Mouse (Mus musculus): ENCODE results near the gene Atxn7. TPM values are rescaled to one million over a fixed set of nuclear protein-coding genes. Genes with fewer than 3 reads are reported as not detected.

Atxn7 gene
- polyA plus RNA-seq, 1 experiment, result 9.6 TPM

- Histone ChIP-seq H3K27me3 (ENCODE audit: control insufficient read depth, insufficient read depth, low read length, poor library complexity, severe bottlenecking) (no peaks in the 10 kb centered on the region), H3K27ac (ENCODE audit: insufficient read depth, low read length) (no peak overlapping the region), H3K36me3 (ENCODE audit: control insufficient read depth, insufficient read depth, low read length, poor library complexity, severe bottlenecking) (no peaks in the 10 kb centered on the region), H3K9me3 (replicated peaks; ENCODE audit: control insufficient read depth, insufficient read depth, low read length, poor library complexity, severe bottlenecking) (no peaks in the 10 kb centered on the region), H3K9ac (ENCODE audit: low read depth, poor library complexity, severe bottlenecking) (no peak overlapping the region), H3K4me3 (ENCODE audit: low read depth, low read length) (no peak overlapping the region), H3K4me1 (ENCODE audit: control insufficient read depth, insufficient read depth, low read length) (no peaks in the 10 kb centered on the region)
- TF ChIP-seq EP300 (IDR thresholded peaks at IDR 0.05; ENCODE audit: insufficient read depth, low read depth, low read length), result no peak
- no peak for TF ChIP-seq CTCF (IDR thresholded peaks at IDR 0.05; ENCODE audit: low read depth, low read length)
- TF ChIP-seq POLR2A (IDR thresholded peaks at IDR 0.05; ENCODE audit: insufficient read depth, low read length), result no peak
Measured at GRCm38 (mm10) chr14:13970513-13970912, 9.3 kb downstream of the Atxn7 start.

GRCm38 (mm10) chr14:13971644-13972234 is 10.5 kb downstream of the Atxn7 start:
- H3K4me3 ChIP-seq (ENCODE audit: low read depth, low read length), result no peak overlapping the region
- no peaks in the 10 kb centered on the region for H3K9me3 ChIP-seq (replicated peaks; ENCODE audit: control insufficient read depth, insufficient read depth, low read length, poor library complexity, severe bottlenecking)
- no peaks in the 10 kb centered on the region for H3K27me3 ChIP-seq (ENCODE audit: control insufficient read depth, insufficient read depth, low read length, poor library complexity, severe bottlenecking)
- no peak overlapping the region for H3K9ac ChIP-seq (ENCODE audit: low read depth, poor library complexity, severe bottlenecking)
- TF ChIP-seq POLR2A (IDR thresholded peaks at IDR 0.05; ENCODE audit: insufficient read depth, low read length) (no peak), CTCF (IDR thresholded peaks at IDR 0.05; ENCODE audit: low read depth, low read length) (no peak), EP300 (IDR thresholded peaks at IDR 0.05; ENCODE audit: insufficient read depth, low read depth, low read length) (no peak)
- no peaks in the 10 kb centered on the region for H3K4me1 ChIP-seq (ENCODE audit: control insufficient read depth, insufficient read depth, low read length)
- H3K27ac ChIP-seq (ENCODE audit: insufficient read depth, low read length), result no peak overlapping the region
- no peaks in the 10 kb centered on the region for H3K36me3 ChIP-seq (ENCODE audit: control insufficient read depth, insufficient read depth, low read length, poor library complexity, severe bottlenecking)

- Histone ChIP-seq H3K27ac (ENCODE audit: insufficient read depth, low read length) (no peak overlapping the region), H3K9ac (ENCODE audit: low read depth, poor library complexity, severe bottlenecking) (no peak overlapping the region), H3K4me1 (ENCODE audit: control insufficient read depth, insufficient read depth, low read length) (no peaks in the 10 kb centered on the region), H3K27me3 (ENCODE audit: control insufficient read depth, insufficient read depth, low read length, poor library complexity, severe bottlenecking) (no peaks in the 10 kb centered on the region), H3K4me3 (ENCODE audit: low read depth, low read length) (no peak overlapping the region), H3K36me3 (ENCODE audit: control insufficient read depth, insufficient read depth, low read length, poor library complexity, severe bottlenecking) (no peaks in the 10 kb centered on the region), H3K9me3 (replicated peaks; ENCODE audit: control insufficient read depth, insufficient read depth, low read length, poor library complexity, severe bottlenecking) (no peaks in the 10 kb centered on the region)
- no peak for TF ChIP-seq CTCF (IDR thresholded peaks at IDR 0.05; ENCODE audit: low read depth, low read length)
- no peak for TF ChIP-seq POLR2A (IDR thresholded peaks at IDR 0.05; ENCODE audit: insufficient read depth, low read length)
- TF ChIP-seq EP300 (IDR thresholded peaks at IDR 0.05; ENCODE audit: insufficient read depth, low read depth, low read length), result no peak
Measured at GRCm38 (mm10) chr14:13977498-13977897, 16.3 kb downstream of the Atxn7 start.

- no peak overlapping the region for H3K4me3 ChIP-seq (ENCODE audit: low read depth, low read length)
Measured at GRCm38 (mm10) chr14:13981286-13981685, 20.0 kb downstream of the Atxn7 start.

GRCm38 (mm10) chr14:13982174-13982573 is 20.9 kb downstream of the Atxn7 start:
- Histone ChIP-seq H3K27ac (ENCODE audit: insufficient read depth, low read length) (no peak overlapping the region), H3K9me3 (replicated peaks; ENCODE audit: control insufficient read depth, insufficient read depth, low read length, poor library complexity, severe bottlenecking) (no peaks in the 10 kb centered on the region), H3K4me1 (ENCODE audit: control insufficient read depth, insufficient read depth, low read length) (no peaks in the 10 kb centered on the region), H3K4me3 (ENCODE audit: low read depth, low read length) (no peak overlapping the region), H3K36me3 (ENCODE audit: control insufficient read depth, insufficient read depth, low read length, poor library complexity, severe bottlenecking) (no peaks in the 10 kb centered on the region), H3K27me3 (ENCODE audit: control insufficient read depth, insufficient read depth, low read length, poor library complexity, severe bottlenecking) (no peaks in the 10 kb centered on the region), H3K9ac (ENCODE audit: low read depth, poor library complexity, severe bottlenecking) (no peak overlapping the region)
- TF ChIP-seq CTCF (IDR thresholded peaks at IDR 0.05; ENCODE audit: low read depth, low read length), result peak; percentile 24
- TF ChIP-seq EP300 (IDR thresholded peaks at IDR 0.05; ENCODE audit: insufficient read depth, low read depth, low read length), result no peak

More at GRCm38 (mm10) chr14:13981286-13981685, 20.0 kb downstream of the Atxn7 start:
- Histone ChIP-seq H3K27ac (ENCODE audit: insufficient read depth, low read length) (no peak overlapping the region), H3K9ac (ENCODE audit: low read depth, poor library complexity, severe bottlenecking) (no peak overlapping the region), H3K4me1 (ENCODE audit: control insufficient read depth, insufficient read depth, low read length) (no peaks in the 10 kb centered on the region), H3K27me3 (ENCODE audit: control insufficient read depth, insufficient read depth, low read length, poor library complexity, severe bottlenecking) (no peaks in the 10 kb centered on the region), H3K9me3 (replicated peaks; ENCODE audit: control insufficient read depth, insufficient read depth, low read length, poor library complexity, severe bottlenecking) (no peaks in the 10 kb centered on the region), H3K36me3 (ENCODE audit: control insufficient read depth, insufficient read depth, low read length, poor library complexity, severe bottlenecking) (no peaks in the 10 kb centered on the region)
- no peak for TF ChIP-seq CTCF (IDR thresholded peaks at IDR 0.05; ENCODE audit: low read depth, low read length)
- no peak for TF ChIP-seq EP300 (IDR thresholded peaks at IDR 0.05; ENCODE audit: insufficient read depth, low read depth, low read length)
- no peak for TF ChIP-seq POLR2A (IDR thresholded peaks at IDR 0.05; ENCODE audit: insufficient read depth, low read length)

- TF ChIP-seq CTCF (IDR thresholded peaks at IDR 0.05; ENCODE audit: low read depth, low read length) (no peak), EP300 (IDR thresholded peaks at IDR 0.05; ENCODE audit: insufficient read depth, low read depth, low read length) (no peak), POLR2A (IDR thresholded peaks at IDR 0.05; ENCODE audit: insufficient read depth, low read length) (no peak)
- H3K4me1 ChIP-seq (ENCODE audit: control insufficient read depth, insufficient read depth, low read length), result no peaks in the 10 kb centered on the region
- H3K9me3 ChIP-seq (replicated peaks; ENCODE audit: control insufficient read depth, insufficient read depth, low read length, poor library complexity, severe bottlenecking), result no peaks in the 10 kb centered on the region
- H3K27me3 ChIP-seq (ENCODE audit: control insufficient read depth, insufficient read depth, low read length, poor library complexity, severe bottlenecking), result no peaks in the 10 kb centered on the region
- H3K27ac ChIP-seq (ENCODE audit: insufficient read depth, low read length), result no peak overlapping the region
- no peaks in the 10 kb centered on the region for H3K36me3 ChIP-seq (ENCODE audit: control insufficient read depth, insufficient read depth, low read length, poor library complexity, severe bottlenecking)
- H3K4me3 ChIP-seq (ENCODE audit: low read depth, low read length), result no peak overlapping the region
- H3K9ac ChIP-seq (ENCODE audit: low read depth, poor library complexity, severe bottlenecking), result no peak overlapping the region
Measured at GRCm38 (mm10) chr14:13988397-13988796, 27.2 kb downstream of the Atxn7 start.
